Mouse (Mus musculus): ENCODE measurements around the gene Cerk. TPM values are rescaled to one million over a fixed set of nuclear protein-coding genes. Genes with fewer than 3 reads are reported as not detected.
A peak's percentile ranks its signal among the peaks of the same experiment; 100 is the strongest.
"Not testable (repeated sequence)": the region's sequence is repeated elsewhere in the genome, so short reads cannot be mapped to it uniquely, and the experiment has no call there.

The Cerk gene
- polyA plus RNA-seq, 1 experiment = 38.2 TPM

- peak within 1 kb of the TSS; percentile 84 for H3K4me3 ChIP-seq (replicated peaks; ENCODE audit: extremely low read depth, low read depth, low read length)
- WGBS = under 1% methylated on average over 64 of the region's 64 CpGs
- peak; percentile 93 for DNase-seq
- peak; percentile 99 for TF ChIP-seq POLR2A (IDR thresholded peaks at IDR 0.05; ENCODE audit: borderline replicate concordance, extremely low read depth, low read depth, low read length)
- no peak for TF ChIP-seq CTCF (IDR thresholded peaks at IDR 0.05; ENCODE audit: insufficient read depth, low read length)
- peaks cover 5% of the 10 kb centered on the region for H3K4me1 ChIP-seq (ENCODE audit: control insufficient read depth, insufficient read depth, low read length)
Observed at GRCm38 (mm10) chr15:86213753-86214548, 28.0 kb upstream of the Cerk start, which contains the start of gene Tbc1d22a. Gene Tbc1d22a (plus strand): TSS chr15:86214459.

GRCm38 (mm10) chr15:86212193-86212592 is 26.3 kb upstream of the Cerk start:
- 81% methylated on average over 5 of the region's 5 CpGs for WGBS
- DNase-seq; H3K4me1 ChIP-seq (ENCODE audit: control insufficient read depth, insufficient read depth, low read length); H3K4me3 ChIP-seq (replicated peaks; ENCODE audit: extremely low read depth, low read depth, low read length): not testable (repeated sequence)

- WGBS = 59% methylated on average over 4 of the region's 4 CpGs
- peak; percentile 2; the same call in 1 of the 2 replicates for TF ChIP-seq CTCF (IDR thresholded peaks at IDR 0.05; ENCODE audit: insufficient read depth, low read length)
- TF ChIP-seq POLR2A (IDR thresholded peaks at IDR 0.05; ENCODE audit: borderline replicate concordance, extremely low read depth, low read depth, low read length) = no peak
- peaks cover 26% of the 10 kb centered on the region for H3K4me1 ChIP-seq (ENCODE audit: control insufficient read depth, insufficient read depth, low read length)
- H3K4me3 ChIP-seq (replicated peaks; ENCODE audit: extremely low read depth, low read depth, low read length) = no peak overlapping the region
- no peak for DNase-seq
Observed at GRCm38 (mm10) chr15:86206385-86206784, 20.4 kb upstream of the Cerk start.

GRCm38 (mm10) chr15:86205300-86205699 is 19.4 kb upstream of the Cerk start:
- TF ChIP-seq POLR2A (IDR thresholded peaks at IDR 0.05; ENCODE audit: borderline replicate concordance, extremely low read depth, low read depth, low read length) (no peak), CTCF (IDR thresholded peaks at IDR 0.05; ENCODE audit: insufficient read depth, low read length) (peak; percentile 76)
- WGBS = 70% methylated on average over 2 of the region's 2 CpGs
- peak; percentile 58 for DNase-seq
- Histone ChIP-seq H3K4me3 (replicated peaks; ENCODE audit: extremely low read depth, low read depth, low read length) (no peak overlapping the region), H3K4me1 (ENCODE audit: control insufficient read depth, insufficient read depth, low read length) (peaks cover 32% of the 10 kb centered on the region)

- DNase-seq = no peak
- peaks cover 32% of the 10 kb centered on the region for H3K4me1 ChIP-seq (ENCODE audit: control insufficient read depth, insufficient read depth, low read length)
- no peak overlapping the region for H3K4me3 ChIP-seq (replicated peaks; ENCODE audit: extremely low read depth, low read depth, low read length)
- WGBS = 49% methylated on average over 7 of the region's 7 CpGs
- no peak for TF ChIP-seq CTCF (IDR thresholded peaks at IDR 0.05; ENCODE audit: insufficient read depth, low read length)
- TF ChIP-seq POLR2A (IDR thresholded peaks at IDR 0.05; ENCODE audit: borderline replicate concordance, extremely low read depth, low read depth, low read length) = no peak
Observed at GRCm38 (mm10) chr15:86203942-86204561, 18.1 kb upstream of the Cerk start.

- 73% methylated on average over 7 of the region's 7 CpGs for WGBS
- TF ChIP-seq CTCF (IDR thresholded peaks at IDR 0.05; ENCODE audit: insufficient read depth, low read length) (no peak), POLR2A (IDR thresholded peaks at IDR 0.05; ENCODE audit: borderline replicate concordance, extremely low read depth, low read depth, low read length) (no peak)
- Histone ChIP-seq H3K4me3 (replicated peaks; ENCODE audit: extremely low read depth, low read depth, low read length) (no peak overlapping the region), H3K4me1 (ENCODE audit: control insufficient read depth, insufficient read depth, low read length) (peaks cover 32% of the 10 kb centered on the region)
- no peak for DNase-seq
Observed at GRCm38 (mm10) chr15:86203292-86203793, 17.4 kb upstream of the Cerk start.

- 19% methylated on average over 6 of the region's 6 CpGs for WGBS
- Histone ChIP-seq H3K4me1 (ENCODE audit: control insufficient read depth, insufficient read depth, low read length) (peaks cover 32% of the 10 kb centered on the region), H3K4me3 (replicated peaks; ENCODE audit: extremely low read depth, low read depth, low read length) (no peak overlapping the region)
- TF ChIP-seq POLR2A (IDR thresholded peaks at IDR 0.05; ENCODE audit: borderline replicate concordance, extremely low read depth, low read depth, low read length) (0 out of 2 replicates have a peak, but pooled peaks have one; percentile 9), CTCF (IDR thresholded peaks at IDR 0.05; ENCODE audit: insufficient read depth, low read length) (no peak)
- DNase-seq = no peak
Observed at GRCm38 (mm10) chr15:86202640-86203039, 16.7 kb upstream of the Cerk start.

GRCm38 (mm10) chr15:86201696-86202330 is 15.9 kb upstream of the Cerk start:
- TF ChIP-seq CTCF (IDR thresholded peaks at IDR 0.05; ENCODE audit: insufficient read depth, low read length) (no peak), POLR2A (IDR thresholded peaks at IDR 0.05; ENCODE audit: borderline replicate concordance, extremely low read depth, low read depth, low read length) (no peak)
- Histone ChIP-seq H3K4me3 (replicated peaks; ENCODE audit: extremely low read depth, low read depth, low read length) (no peak overlapping the region), H3K4me1 (ENCODE audit: control insufficient read depth, insufficient read depth, low read length) (peaks cover 32% of the 10 kb centered on the region)
- WGBS = 46% methylated on average over 9 of the region's 9 CpGs
- DNase-seq = no peak

- no peak for TF ChIP-seq POLR2A (IDR thresholded peaks at IDR 0.05; ENCODE audit: borderline replicate concordance, extremely low read depth, low read depth, low read length)
- no peak for TF ChIP-seq CTCF (IDR thresholded peaks at IDR 0.05; ENCODE audit: insufficient read depth, low read length)
- WGBS = 28% methylated on average over 4 of the region's 4 CpGs
- peaks cover 29% of the 10 kb centered on the region for H3K4me1 ChIP-seq (ENCODE audit: control insufficient read depth, insufficient read depth, low read length)
- H3K4me3 ChIP-seq (replicated peaks; ENCODE audit: extremely low read depth, low read depth, low read length) = no peak overlapping the region
- DNase-seq = no peak
Observed at GRCm38 (mm10) chr15:86201095-86201494, 15.2 kb upstream of the Cerk start.

Measured in lung, adult 2 months (tissue).